Mouse (Mus musculus) bone marrow macrophage, adult 2 months (primary cell): Measurements from ENCODE around the gene Zfp869.

Experiments
- CTCF ChIP-seq: IDR thresholded peaks from 2 replicates; pipeline ENCODE4 v1.5.1; 2012; ENCODE audit warnings: low read depth, mild to moderate bottlenecking, low read length, moderate library complexity
- POLR2A ChIP-seq: IDR thresholded peaks from 2 replicates; pipeline ENCODE4 v1.6.1; 2012; ENCODE audit warnings: mild to moderate bottlenecking, low read depth, low read length, borderline replicate concordance

DNA sequence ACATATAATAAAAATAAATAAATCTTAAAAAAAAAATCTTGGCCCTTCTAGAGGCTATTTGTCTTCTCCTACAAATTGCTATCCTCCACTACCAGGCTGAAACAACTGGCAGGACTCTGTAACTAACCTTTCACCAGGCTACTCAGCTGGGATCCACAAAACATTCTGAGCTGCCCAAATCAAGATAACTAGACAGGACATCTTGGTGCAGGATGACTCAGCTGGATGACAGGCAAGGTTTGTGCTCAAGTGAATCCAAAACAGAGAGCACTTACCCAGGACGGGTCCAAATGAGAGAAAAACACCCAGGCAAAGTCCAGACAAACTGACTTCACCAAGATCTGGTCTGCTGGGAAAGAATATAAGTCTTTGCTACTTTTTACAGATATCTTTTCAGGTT is 25.0 kb upstream of the Zfp869 start:
- TF ChIP-seq POLR2A (no peak), CTCF (no peak)
